Mouse (Mus musculus) subcutaneous adipose tissue, adult 2 months (tissue): Measurements from ENCODE around the gene Ces2f. TPM values are rescaled to one million over a fixed set of nuclear protein-coding genes. Genes with fewer than 3 reads are reported as not detected.

ENCODE experiments used
- polyA plus RNA-seq: library from polyadenylated mRNA; depleted of rRNA; stranded (reverse); fragments of >200 nt; gene quantifications from 2 replicates; pipeline ENCODE4 v1.2.3, GENCODE M21; 2012; ENCODE audit warnings: low replicate concordance; rRNA removed

Gene Ces2f
- polyA plus RNA-seq = 0.03 TPM in 1 of 2 replicates, not detected in the other

GRCm38 (mm10) chr8:104947056-104947455 lies at the start of gene Ces2f:
Gene Ces2f (plus strand): TSS chr8:104947356.

GRCm38 (mm10) chr8:104925972-104926596 lies 21.1 kb upstream of the Ces2f start, which contains the start of gene Ces2e:
Gene Ces2e (plus strand): TSS chr8:104926260.

GRCm38 (mm10) chr8:104961537-104961961 lies 14.4 kb downstream of the Ces2f start, which contains the start of gene Ces2g:
Gene Ces2g (plus strand): TSS chr8:104961718.

GRCm38 (mm10) chr8:105000586-105000985 lies 53.4 kb downstream of the Ces2f start, which contains the start of gene Ces2h:
Gene Ces2h (plus strand): TSS chr8:105000853.

Other genes starting within 250 kb of the Ces2f start
- gene Ces2a, start 213.4 kb upstream of the Ces2f start, polyA plus RNA-seq = 0.19 TPM in 1 of 2 replicates, not detected in the other
- 0.30 and 1.1 TPM in 2 replicates for gene Ces2b, start 115.8 kb upstream of the Ces2f start, polyA plus RNA-seq
- 0.16 and 0.31 TPM in 2 replicates for gene Ces2c, start 100.3 kb upstream of the Ces2f start, polyA plus RNA-seq
- gene Ces2e, start 21.1 kb upstream of the Ces2f start, polyA plus RNA-seq = 0.76 and 2.5 TPM in 2 replicates
- 11.3 and 12.2 TPM in 2 replicates for gene Ces2g, start 14.4 kb downstream of the Ces2f start, polyA plus RNA-seq
- gene Ces2h, start 53.5 kb downstream of the Ces2f start, polyA plus RNA-seq = not detected in 2 replicates
- gene Ces3a, start 101.2 kb downstream of the Ces2f start, polyA plus RNA-seq = 0.19 TPM in 1 of 2 replicates, not detected in the other
- 0.12 TPM in 1 of 2 replicates, not detected in the other for gene Ces3b, start 136.4 kb downstream of the Ces2f start, polyA plus RNA-seq
- 0.16 and 0.36 TPM in 2 replicates for gene Ces4a, start 184.4 kb downstream of the Ces2f start, polyA plus RNA-seq
- 7.8 and 11.2 TPM in 2 replicates for gene Cbfb, start 223.3 kb downstream of the Ces2f start, polyA plus RNA-seq